Mouse (Mus musculus) CD8-positive naive resting alpha-beta T cell, adult 2 months (primary cell): ENCODE data around the gene Supt5.
A peak's percentile ranks its signal among the peaks of the same experiment; 100 is the strongest.

Experiments
- DNase-seq, 2 experiments: peaks; one replicate each; pipeline ENCODE4 v3.0.0; 2022; ENCODE audit warnings: low read depth in 2 of 2, low spot score in 2 of 2

Supt5 gene

DNA sequence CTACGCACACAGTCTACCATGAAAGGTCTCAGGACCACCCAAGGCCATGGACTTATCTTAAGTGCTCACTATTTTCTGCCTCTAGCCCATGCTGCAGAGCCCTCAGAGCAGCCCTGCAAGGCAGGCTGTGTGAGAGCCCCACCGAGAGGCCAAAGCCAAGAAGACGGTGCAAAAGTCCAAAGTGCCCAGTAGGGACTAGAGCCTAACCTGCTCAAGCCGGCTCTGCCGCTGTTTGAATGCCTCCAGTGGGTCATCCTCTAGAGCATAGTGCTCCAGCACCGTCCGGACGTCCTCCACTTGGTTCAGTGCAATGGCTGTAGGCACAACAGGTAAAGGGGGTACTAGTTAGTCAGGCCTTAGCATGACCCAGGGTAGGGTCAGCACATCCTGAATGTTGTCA lies 32.3 kb downstream of the Supt5 start:
- DNase-seq = no peak

DNA sequence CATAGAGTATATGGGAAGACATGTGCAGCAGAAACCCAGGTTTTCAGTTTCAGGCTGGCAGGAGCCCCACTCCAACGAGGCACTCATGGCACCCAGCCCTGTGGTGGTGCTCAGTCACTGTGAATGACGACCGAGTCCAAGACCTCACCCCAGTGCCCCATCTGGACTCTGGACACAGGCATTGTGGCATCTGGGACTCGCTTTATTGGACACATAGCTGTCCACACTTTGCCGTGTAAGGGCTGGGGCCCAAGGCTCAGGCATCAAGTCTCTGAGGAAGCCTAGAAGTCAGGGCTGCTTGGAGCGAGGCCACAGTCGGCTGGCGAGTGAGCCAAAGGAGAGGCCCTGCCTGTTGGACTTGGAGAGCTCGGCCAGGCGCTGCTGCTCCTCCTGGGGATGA lies 32.9 kb downstream of the Supt5 start:
- no peak for DNase-seq

DNA sequence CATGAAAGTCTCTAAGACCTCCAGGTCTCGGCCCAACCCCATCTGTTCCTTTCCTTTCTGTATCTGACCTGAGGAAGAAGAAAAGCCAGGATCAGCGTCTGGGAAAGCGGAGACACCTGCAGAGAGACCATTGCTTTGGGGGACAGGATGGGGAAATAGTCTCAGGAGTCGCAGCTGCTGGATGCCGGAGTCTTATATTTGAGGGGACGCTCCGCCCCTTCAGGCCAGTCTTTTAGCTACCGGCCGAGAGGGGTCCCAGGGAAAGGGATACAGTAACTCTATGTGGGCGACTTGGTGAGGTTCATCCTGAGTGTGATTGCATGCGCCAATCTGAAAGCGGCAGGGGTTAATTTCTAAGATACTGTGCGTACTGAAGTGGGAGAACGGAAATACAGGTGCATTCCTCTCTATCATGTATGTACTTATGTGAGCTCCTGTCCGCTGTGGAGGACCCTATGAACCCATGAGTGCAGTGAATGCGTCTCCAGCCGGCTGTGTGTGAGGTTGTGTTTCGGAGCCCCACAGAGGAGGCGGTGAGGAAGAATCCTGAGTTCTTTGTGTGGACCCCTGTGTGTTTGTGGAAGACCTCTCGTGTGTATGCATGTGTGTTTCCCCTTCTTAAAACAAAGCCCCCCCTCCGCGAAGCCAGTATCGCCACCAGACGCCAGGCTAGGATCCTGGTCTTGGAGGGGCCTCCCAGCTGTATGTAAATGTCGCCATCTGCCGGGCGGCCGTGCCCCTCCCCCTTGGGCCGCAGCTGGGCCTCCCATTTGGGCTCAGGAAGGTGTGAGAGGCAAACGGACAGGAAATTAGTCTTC lies 36.7 kb downstream of the Supt5 start, which contains the start of gene Dll3:
Gene Dll3 (minus strand): TSS at position 623 of the 818 bp plus-strand sequence.
- DNase-seq = no peak

DNA sequence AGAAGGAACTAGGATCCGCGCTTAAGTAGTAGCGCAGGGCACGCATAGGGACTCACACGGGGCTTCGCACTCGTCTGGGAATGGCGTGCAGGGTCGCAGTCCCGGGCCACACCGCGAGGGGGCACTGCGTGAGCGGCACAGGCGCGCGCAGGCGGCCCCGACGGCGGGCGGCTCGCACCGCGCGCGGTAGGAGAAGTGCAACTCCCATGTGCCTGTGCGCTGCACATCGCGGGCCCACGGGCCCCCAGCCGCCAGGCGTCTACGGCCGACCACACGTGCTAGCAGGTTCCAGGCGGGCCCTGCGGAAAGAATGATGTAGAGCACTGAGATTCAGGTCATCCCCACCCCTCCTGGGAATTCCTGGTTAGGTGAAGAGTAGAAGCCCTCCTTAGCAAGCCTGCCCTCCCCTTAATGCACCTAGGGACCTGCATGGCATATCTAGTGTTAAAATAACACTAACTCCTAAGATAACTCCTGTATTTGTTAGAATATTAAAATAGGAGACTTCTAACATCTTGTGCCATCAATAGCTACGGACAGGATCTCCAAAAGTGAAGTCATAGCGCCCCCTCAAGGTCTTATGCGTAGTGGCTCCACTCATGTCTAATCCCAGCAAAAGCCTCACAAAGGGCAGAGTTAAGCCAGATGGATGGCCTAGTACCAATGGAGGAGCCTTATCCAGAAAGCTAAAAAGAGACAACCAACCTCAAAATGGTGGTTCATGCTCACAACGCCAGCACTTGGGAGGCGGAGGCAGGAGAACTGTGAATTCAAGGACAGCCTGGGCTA lies 39.5 kb downstream of the Supt5 start:
- no peak for DNase-seq

DNA sequence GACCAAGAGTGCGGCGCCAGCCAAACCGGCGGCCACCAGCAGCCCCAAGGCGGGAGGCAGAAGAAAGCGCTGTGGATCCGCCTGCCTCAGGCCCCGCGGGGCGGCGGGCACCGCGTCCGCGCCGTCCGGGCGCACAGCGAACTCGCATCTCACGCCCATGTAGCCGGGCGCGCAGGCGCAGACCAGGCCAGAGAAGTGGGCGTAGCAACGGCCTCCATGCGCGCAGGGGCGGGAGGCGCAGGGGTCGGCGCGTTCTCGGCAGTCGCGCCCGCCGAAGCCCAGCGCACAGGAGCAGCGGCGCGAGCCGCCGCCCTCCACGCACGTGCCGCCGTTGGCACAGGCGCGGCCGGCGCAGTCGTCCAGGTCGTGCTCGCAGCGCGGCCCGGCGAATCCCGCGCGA lies 44.1 kb downstream of the Supt5 start:
- DNase-seq = no peak

DNA sequence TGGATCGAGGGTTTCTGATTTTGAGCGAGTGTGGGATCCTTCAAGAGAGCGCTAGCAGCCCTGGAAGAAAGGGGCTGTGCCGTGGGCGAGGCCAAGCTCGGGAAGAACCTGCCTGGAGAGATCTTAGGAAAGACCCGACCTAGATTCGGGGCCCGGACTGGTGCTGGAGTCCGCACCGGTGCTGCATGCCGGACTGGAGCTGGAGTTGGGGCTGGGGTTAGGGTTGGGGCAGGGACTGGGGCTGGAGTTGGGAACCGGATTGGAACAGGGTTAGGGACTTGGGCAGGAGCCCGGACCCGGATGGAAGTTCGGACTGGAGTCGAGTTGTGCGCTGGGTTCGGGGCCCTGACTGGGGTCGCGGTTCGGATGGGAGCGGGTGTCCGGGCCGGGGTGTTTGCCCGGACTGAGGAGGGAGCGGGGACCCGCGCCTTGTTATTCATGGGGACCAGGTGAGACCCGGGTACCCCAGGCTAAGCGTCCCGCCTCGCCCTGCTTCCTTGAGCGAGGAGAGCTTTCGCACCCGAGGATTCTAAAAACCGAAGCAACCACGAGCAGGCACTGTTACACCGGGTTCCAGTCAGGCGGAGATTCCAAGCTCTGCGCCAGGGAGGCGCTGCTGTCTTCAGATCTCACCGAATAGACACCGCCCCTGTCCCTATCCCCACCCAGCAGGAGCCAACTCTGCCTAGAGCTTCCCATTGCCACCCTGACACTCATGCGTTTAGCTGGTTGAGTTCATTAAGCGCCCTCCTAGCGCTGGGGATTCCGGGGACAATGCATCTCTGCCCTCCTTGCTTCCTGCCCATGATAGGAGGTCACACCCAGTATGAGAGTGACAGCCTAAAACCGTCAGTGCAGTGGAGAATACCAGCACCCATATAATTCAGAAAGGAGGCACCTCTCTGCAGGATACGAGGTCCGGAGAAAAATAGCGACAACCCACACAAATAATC lies 47.6 kb downstream of the Supt5 start, which contains the start of gene Selenov:
Gene Selenov (minus strand): TSS at position 549 of the 953 bp plus-strand sequence.
- DNase-seq = no peak

DNA sequence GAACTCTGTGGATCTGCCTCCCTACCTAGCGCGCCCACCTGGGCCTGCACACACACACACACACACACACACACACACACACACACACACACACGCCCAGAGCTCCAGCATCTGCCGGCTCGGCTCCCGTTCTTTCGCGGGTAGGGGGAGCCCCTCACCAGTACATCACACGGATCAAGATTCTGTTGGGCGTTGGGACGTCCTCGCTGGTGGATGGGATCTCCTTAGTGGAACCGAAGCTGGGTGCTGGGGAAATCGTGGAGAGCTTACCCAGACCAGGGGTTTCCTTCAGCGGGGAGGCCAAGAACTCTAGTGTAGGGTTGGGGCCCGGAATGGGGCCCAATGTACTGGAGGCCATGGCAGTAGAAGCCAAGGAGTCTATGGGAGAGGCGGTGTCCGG lies 48.4 kb downstream of the Supt5 start:
- DNase-seq = no peak

DNA sequence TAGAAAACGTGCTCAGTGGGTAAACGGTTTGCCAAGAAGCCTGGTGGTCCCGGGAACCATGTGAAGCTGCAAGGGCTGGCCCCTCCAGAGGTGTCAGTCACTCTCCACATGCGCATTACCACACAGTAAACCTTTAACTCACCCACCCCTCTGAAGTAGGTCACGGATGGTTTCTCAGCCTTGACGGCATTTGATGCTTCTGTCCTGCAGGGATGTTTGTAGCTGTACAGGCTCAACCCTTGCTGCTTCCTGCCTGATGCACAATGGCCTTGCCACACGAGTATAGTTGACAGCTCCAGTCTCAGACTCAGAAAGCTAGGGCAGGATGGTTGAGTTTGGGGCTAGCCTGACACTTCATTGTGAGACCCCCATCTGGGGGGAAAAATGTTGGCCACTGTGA lies 57.9 kb downstream of the Supt5 start:
- DNase-seq = no peak

DNA sequence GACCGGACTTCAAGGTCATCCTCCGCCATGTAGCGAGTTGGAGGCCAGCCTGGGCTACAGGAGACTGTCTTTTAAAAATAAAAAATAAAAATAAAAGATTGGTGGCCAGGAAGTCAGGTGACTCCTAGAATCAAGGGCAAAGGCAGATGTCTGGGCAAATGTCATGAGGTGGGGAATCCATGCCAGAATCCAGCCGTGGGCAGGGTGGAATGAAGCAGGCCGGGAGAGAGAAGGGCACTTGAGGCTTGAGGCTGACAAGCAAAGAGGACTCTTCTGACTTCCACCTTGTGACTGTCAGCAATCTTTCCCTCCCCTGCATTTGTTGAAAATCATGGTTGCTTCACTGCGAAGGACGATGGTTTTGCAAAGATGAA lies 60.3 kb downstream of the Supt5 start:
- no peak for DNase-seq

DNA sequence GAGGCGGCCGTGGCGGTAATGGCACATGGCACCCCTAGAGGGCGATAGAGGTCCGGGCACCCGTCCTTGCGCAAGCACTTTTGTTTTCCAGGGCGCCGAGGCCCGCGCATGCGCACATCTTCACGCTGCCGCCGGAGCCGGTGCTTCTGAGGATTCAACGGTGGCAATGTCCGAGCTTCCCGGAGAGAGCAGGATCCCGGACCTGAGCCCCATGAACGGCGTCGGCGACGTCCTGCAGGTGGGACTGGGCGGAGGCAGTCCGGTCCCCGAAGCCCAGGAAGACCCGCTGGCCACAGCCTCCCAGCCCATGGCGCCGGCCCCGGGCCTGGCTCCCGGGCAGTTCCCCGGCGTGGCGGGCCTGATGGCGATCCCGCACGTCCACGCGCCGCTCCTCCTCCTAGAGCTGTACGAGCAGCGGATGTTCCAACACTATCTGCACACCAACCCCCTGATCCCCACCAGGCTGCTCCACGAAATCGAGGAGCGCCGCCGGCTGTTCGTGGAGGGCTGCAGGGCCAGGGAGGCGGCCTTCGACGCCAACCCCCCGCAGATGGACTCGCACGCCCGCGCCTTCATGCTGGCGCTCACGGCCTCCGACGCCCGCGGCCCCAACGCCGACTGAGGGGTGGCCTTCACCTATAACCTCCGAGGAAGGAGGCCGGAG lies 60.8 kb downstream of the Supt5 start, which contains the start of gene Eid2b:
Gene Eid2b (plus strand): TSS at position 125 of the 664 bp plus-strand sequence.
- DNase-seq = peak; percentile 94 to 96

DNA sequence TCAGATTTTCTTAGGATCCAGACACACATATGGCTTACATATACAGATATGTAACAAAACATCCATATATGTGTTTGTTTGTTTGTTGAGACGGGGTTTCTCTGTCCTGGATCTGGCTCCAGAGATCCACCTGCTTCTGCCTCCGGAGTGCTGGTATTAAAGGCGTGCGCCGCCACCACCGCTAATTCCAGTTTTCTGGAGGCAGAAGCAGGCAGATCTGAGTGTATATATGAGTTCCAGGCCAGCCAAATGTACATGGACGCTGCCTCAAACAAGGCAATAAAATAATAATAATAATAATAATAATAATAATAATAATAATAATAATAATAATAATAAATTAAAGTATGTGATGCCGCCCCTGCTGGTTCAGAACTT lies 61.3 kb downstream of the Supt5 start:
- no peak for DNase-seq

DNA sequence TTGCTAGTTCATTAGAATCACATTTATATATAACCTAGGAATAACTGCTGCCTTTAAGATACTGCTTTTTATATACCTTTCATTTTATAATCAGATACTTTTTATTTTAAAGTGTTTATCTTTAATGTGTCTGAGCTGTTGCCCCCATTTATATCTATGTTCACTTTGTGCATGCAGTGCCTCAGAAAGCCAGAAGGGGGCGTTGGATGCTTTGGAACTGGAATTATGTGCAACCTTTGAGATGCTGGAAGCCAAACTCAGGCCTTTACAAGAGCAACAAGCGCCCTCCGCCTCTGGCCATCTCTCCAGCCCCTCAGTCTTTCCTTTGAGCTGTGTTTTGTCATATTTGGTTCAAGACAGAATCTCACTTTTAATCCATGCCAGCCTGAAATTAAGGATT lies 66.8 kb downstream of the Supt5 start:
- DNase-seq = no peak

DNA sequence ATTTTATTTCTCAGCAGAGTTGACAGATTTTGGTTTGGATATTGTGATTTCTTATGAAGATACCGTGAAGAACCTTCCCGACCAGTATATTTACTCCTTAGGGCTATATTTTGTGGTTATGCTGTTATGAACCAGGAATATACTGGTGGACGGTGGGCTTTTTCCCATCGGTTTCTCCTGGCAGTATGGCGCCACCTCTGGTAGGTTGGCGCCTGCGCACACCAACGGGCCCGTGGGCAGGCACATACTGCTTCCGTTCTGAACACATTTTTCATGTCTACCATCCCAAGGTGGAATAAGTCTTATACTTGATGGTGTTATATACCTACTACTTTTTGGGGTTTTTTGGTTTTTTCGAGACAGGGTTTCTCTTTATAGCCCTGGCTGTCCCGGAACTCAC lies 69.2 kb downstream of the Supt5 start:
- DNase-seq = no peak

DNA sequence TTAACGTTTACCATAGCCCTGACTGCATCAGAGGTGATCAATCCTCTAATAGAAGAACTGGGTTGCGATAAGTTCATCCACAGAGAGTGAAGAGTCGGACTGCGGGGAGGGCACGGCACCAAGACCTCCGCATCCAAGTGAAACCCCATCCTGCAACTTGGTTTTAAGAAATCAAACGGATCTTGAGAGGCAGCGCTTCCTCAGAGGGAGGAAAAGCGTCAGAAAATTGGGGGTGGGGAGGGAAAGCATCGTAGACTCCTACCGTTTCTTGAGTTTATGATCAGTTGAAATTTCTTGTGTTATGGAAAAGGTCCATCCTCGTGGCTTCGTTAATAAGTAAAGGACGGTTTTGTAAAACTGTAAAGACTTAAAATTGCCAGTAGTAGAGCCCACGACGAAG lies 70.0 kb downstream of the Supt5 start:
- DNase-seq = no peak

DNA sequence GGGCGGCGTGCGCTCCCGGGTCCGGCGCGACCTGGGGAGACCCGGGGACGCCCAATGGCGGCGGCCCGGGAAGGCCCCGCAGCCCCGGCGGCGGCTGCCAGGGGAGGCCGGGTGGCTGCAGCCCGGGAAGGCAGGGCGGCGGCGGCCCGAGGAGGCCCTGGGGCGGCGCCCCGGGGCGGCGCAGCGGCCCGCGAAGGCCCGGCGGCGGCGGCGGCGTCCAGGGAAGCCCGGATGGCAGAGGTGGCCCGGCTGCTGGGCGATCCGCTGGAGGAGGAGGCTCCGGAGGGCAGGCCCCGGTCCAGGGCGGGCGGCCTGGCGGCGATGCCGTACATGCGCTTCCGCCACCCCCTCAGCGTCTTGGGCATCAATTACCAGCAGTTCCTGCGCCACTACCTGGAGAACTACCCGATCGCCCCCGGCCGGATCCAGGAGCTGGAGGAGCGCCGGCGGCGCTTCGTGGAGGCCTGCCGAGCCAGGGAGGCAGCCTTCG lies 70.5 kb downstream of the Supt5 start:
- DNase-seq = peak; percentile 23 to 38

DNA sequence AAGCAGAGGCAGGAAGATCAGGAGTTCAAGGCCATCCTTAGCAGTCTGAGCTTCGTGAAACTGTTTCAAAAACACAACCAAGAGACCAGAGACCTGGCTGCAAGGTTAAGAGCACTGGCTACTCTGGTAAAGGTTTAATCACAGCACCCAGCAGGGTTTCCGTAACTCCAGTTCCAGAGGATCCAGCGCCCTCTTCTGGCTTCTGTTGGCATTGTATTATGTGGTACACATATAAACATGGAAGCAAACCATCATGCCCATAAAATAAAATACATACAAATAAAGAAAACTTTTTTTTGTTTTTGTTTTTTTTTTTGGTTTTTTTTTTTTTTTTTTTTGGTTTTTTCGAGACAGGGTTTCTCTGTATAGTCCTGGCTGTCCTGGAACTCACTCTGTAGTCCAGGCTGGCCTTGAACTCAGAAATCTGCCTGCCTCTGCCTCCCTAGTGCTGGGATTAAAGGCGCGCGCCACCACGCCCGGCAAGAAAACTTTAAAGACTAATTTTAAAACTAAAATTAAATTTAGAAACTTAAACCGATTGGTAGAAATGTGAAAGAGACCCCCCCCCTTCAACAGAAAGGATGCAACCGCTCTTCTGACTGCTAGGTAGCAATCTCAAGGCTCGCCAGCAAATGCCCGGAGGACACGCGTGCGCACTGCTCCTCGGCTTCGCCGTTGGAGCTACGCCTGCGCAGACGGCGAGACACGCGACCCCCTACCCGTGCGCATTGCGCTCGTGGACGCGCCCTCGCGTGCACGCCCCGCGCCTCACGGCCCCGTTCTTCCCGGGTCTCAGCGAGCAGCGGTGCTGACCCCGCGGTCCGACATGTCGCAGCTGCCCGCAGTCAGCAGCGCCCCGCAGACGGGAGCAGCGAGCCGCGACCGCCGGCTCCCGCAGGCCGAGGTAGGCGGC lies 71.2 kb downstream of the Supt5 start, which contains the start of gene Eid2:
Gene Eid2 (plus strand): TSS at position 753 of the 913 bp plus-strand sequence.
- peak; percentile 26 to 50 for DNase-seq

DNA sequence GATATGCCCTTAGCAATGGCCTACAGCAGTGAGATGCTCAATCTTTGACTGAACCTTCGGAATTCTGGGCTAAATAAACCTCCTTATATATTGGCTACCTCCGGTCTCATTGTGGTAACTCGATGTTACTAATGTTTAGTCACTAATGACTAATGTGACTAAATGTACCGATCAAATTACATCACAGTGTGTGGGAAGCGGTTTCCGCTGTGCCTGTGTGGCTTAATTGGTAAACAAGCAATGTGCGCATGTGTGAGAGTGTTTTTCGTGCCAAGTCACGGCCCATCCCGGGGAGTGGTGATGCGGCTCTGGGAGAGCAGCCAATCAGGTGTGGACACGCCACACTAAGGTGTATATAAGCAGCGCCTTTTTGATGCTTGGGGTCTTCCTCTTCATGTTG lies 73.2 kb downstream of the Supt5 start:
- no peak for DNase-seq
